Mouse (Mus musculus) thymus, adult 2 months (tissue): Measurements from ENCODE around the gene Htr5b.

Experiments
- CTCF ChIP-seq: fragments of 200-500 bp; IDR thresholded peaks from 2 replicates; pipeline ENCODE4 v1.5.1; 2012; ENCODE audit warnings: mild to moderate bottlenecking, control low read depth, low read length, moderate library complexity, borderline replicate concordance; ENCODE audit not compliant: control insufficient read depth, poor library complexity, insufficient read depth; ENCODE audit errors: extremely low read depth
- POLR2A ChIP-seq: fragments of 200-500 bp; IDR thresholded peaks from 2 replicates; pipeline ENCODE4 v1.6.1; 2012; ENCODE audit warnings: mild to moderate bottlenecking, low read length, control low read depth, moderate library complexity; ENCODE audit not compliant: control insufficient read depth, poor library complexity, insufficient read depth; ENCODE audit errors: extremely low read depth

DNA sequence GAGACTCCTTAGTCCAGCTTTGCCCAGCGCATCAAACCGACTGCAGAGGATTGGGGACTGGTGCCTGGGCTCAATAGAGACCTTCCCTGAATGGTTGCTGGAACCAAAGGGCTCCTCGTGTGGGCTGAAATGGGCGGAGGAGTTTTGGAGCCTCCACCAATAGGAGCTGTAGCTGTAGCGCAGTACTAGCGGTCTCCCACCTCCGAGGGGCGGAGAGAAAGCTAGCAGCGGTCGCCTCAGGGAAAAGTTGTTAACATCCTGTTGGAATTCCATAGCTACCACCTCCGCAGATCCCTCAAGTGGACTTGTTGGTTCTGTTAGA is at the start of gene Htr5b:
- TF ChIP-seq CTCF (no peak), POLR2A (no peak)
